Comparison of ENCODE assay signal across 19 mouse cellular contexts in the genomic region with DNA sequence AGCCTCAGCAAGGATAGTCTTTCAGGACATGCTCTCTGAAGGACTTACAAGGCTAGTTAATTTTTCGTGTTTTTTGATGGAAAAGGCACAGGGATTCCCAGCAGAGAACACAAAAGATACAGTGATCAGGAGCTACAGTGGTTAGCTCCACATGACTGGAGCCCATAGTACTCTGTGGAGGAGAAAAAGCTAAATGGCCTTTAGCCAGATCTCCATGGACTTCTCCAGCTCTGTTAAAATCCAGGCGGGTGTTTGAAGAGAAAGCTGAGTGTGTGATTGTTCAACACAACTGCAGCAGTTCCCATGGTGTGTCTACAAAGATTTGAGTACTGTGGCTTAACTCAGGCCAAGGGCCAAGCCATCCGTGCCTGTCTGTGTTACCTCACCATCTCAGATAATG. TPM values are rescaled to one million over a fixed set of nuclear protein-coding genes. Genes with fewer than 3 reads are reported as not detected.
DNase-seq lines count a peak whose midpoint lies in the region; ATAC-seq and TF ChIP-seq lines count a peak whose summit lies in the region.
"Had no signal": no experiment of that assay in that cellular context is flagged by ENCODE, and none has a peak within 500 bp of the region (broad histone marks: within the 10 kb centered on the region; RNA-seq: fewer than 3 reads in every experiment).

No protein-coding gene starts in this region.

- peak overlapping the region; percentile 63 for H3K4me3 ChIP-seq in gastrocnemius, adult 2 months
- H3K4me3 ChIP-seq in hindbrain, postnatal 0 days (ENCODE audit: low read length): no peak overlapping the region
- no peak overlapping the region for H3K4me3 ChIP-seq in hindbrain, embryonic 10.5 days
- H3K4me3 ChIP-seq in myocyte: no peak overlapping the region
- H3K4me3 ChIP-seq: embryonic facial prominence, embryonic 10.5 days; forebrain, embryonic 10.5 days; heart, adult 2 months; heart, embryonic 15.5 days; hindbrain, embryonic 15.5 days; intestine, embryonic 15.5 days had no signal

- H3K27ac ChIP-seq in gastrocnemius, adult 2 months: peak overlapping the region; percentile 63
- H3K27ac ChIP-seq in hindbrain, postnatal 0 days: no peak overlapping the region
- H3K27ac ChIP-seq in hindbrain, embryonic 10.5 days: no peak overlapping the region
- H3K27ac ChIP-seq: embryonic facial prominence, embryonic 10.5 days; forebrain, embryonic 10.5 days; heart, adult 2 months; heart, embryonic 15.5 days; hindbrain, embryonic 15.5 days; intestine, embryonic 15.5 days had no signal

- H3K9me3 ChIP-seq in hindbrain, postnatal 0 days (ENCODE audit: low read length): no peaks in the 10 kb centered on the region
- H3K9me3 ChIP-seq in hindbrain, embryonic 10.5 days: no peaks in the 10 kb centered on the region
- H3K9me3 ChIP-seq: embryonic facial prominence, embryonic 10.5 days; forebrain, embryonic 10.5 days; heart, embryonic 15.5 days; hindbrain, embryonic 15.5 days; intestine, embryonic 15.5 days had no signal

- no peaks in the 10 kb centered on the region for H3K36me3 ChIP-seq in hindbrain, postnatal 0 days (ENCODE audit: insufficient read depth, low read length)
- no peaks in the 10 kb centered on the region for H3K36me3 ChIP-seq in hindbrain, embryonic 10.5 days
- H3K36me3 ChIP-seq in myocyte (ENCODE audit: control insufficient read depth, insufficient read depth): no peaks in the 10 kb centered on the region
- H3K36me3 ChIP-seq: embryonic facial prominence, embryonic 10.5 days; forebrain, embryonic 10.5 days; G1E; heart, embryonic 15.5 days; hindbrain, embryonic 15.5 days; intestine, embryonic 15.5 days had no signal

- H3K4me1 ChIP-seq in hindbrain, postnatal 0 days (ENCODE audit: insufficient read depth, low read length): no peaks in the 10 kb centered on the region
- H3K4me1 ChIP-seq in hindbrain, embryonic 10.5 days (replicated peaks): no peaks in the 10 kb centered on the region
- H3K4me1 ChIP-seq: embryonic facial prominence, embryonic 10.5 days; forebrain, embryonic 10.5 days; heart, embryonic 15.5 days; hindbrain, embryonic 15.5 days; intestine, embryonic 15.5 days had no signal

- peak; percentile 49 for ATAC-seq in hindbrain, postnatal 0 days
- ATAC-seq: intestine, embryonic 15.5 days had no signal

- intact Hi-C loops in gastrocnemius, adult 2 months (cut with DNase I): no loop called here
- intact Hi-C loops in gastrocnemius, postnatal 36 days (cut with DNase I): no loop called here

- H3K79me2 ChIP-seq in myocyte (ENCODE audit: control insufficient read depth, insufficient read depth): no peaks in the 10 kb centered on the region

- TF ChIP-seq POLR2A in brain, embryonic 14.5 days (IDR thresholded peaks at IDR 0.05; ENCODE audit: borderline replicate concordance, extremely low read depth, insufficient read depth, insufficient read length, poor library complexity, severe bottlenecking): no peak
- no peak for TF ChIP-seq POLR2A in myocyte (IDR thresholded peaks at IDR 0.05; ENCODE audit: insufficient read length, low read depth)

- H3K27me3 ChIP-seq in hindbrain, postnatal 0 days (ENCODE audit: insufficient read depth, low read length): no peaks in the 10 kb centered on the region
- no peaks in the 10 kb centered on the region for H3K27me3 ChIP-seq in hindbrain, embryonic 10.5 days (ENCODE audit: insufficient read depth, poor library complexity, severe bottlenecking)
- no peaks in the 10 kb centered on the region for H3K27me3 ChIP-seq in myocyte (ENCODE audit: control insufficient read depth, insufficient read depth, insufficient read length)
- H3K27me3 ChIP-seq: heart, embryonic 15.5 days; hindbrain, embryonic 15.5 days; intestine, embryonic 15.5 days had no signal

- DNase-seq in gastrocnemius, adult 2 months: peak; percentile 18
- DNase-seq in gastrocnemius, postnatal 36 days: no peak
- peak; percentile 20 for DNase-seq in hindbrain, postnatal 0 days (ENCODE audit: low spot score)
- no peak for DNase-seq in hindbrain, embryonic 10.5 days (ENCODE audit: low spot score)
- DNase-seq in brain, embryonic 14.5 days (ENCODE audit: low read depth): peak; percentile 28
- DNase-seq in right cerebral cortex, postnatal 25 days: no peak
- DNase-seq: adrenal gland, adult 8-10 months; cerebellum, adult 11-12 months; cerebellum, adult 9-11 months; kidney, adult 18-20 months had no signal

- no peak overlapping the region for H3K4me2 ChIP-seq in hindbrain, postnatal 0 days (ENCODE audit: low read depth, low read length)
- peak overlapping the region; percentile 28 for H3K4me2 ChIP-seq in myocyte (ENCODE audit: low read depth)
- H3K4me2 ChIP-seq: heart, embryonic 11.5 days; heart, embryonic 15.5 days; hindbrain, embryonic 15.5 days; intestine, embryonic 15.5 days had no signal

- no peak overlapping the region for H3ac ChIP-seq in myocyte (ENCODE audit: control insufficient read depth, insufficient read length)

- WGBS in hindbrain, postnatal 0 days: 55% methylated on average over 3 of the region's 3 CpGs
- 79% methylated on average over 3 of the region's 3 CpGs for WGBS in hindbrain, embryonic 10.5 days

- TF ChIP-seq CTCF in gastrocnemius, adult 2 months (IDR thresholded peaks at IDR 0.05): no peak
- no peak for TF ChIP-seq CTCF in hindbrain, postnatal 0 days (IDR thresholded peaks at IDR 0.05; ENCODE audit: low read depth)
- no peak for TF ChIP-seq CTCF in brain, embryonic 14.5 days (IDR thresholded peaks at IDR 0.05; ENCODE audit: borderline replicate concordance, extremely low read depth, insufficient read depth, insufficient read length)

- no peak overlapping the region for H3K9ac ChIP-seq in hindbrain, postnatal 0 days (replicated peaks; ENCODE audit: low read length)
- H3K9ac ChIP-seq: heart, embryonic 15.5 days; hindbrain, embryonic 15.5 days; intestine, embryonic 15.5 days had no signal

TF ChIP-seq in myocyte, 11 proteins besides CTCF, POLR2A, EP300 and RAD21:
- TF ChIP-seq POLR2AphosphoS2 (IDR thresholded peaks at IDR 0.05; ENCODE audit: insufficient read length, low read depth) (no peak), USF1 (IDR thresholded peaks at IDR 0.05; ENCODE audit: low read depth) (no peak), E2F4 (IDR thresholded peaks at IDR 0.05; ENCODE audit: insufficient read depth) (no peak), REST (IDR thresholded peaks at IDR 0.05; ENCODE audit: insufficient read depth, insufficient read length) (no peak), TCF12 (IDR thresholded peaks at IDR 0.05; ENCODE audit: insufficient read depth, poor library complexity, severe bottlenecking) (no peak), MYOG (IDR thresholded peaks at IDR 0.05; ENCODE audit: control insufficient read depth in 1 of 3, insufficient read depth in 1 of 3, insufficient read length in 2 of 3, low read depth in 2 of 3) (no peak), MYOD1 (IDR thresholded peaks at IDR 0.05; ENCODE audit: control insufficient read depth in 1 of 3, insufficient read length in 2 of 3, low read depth in 2 of 3) (no peak), CEBPB (IDR thresholded peaks at IDR 0.05; ENCODE audit: insufficient read depth, poor library complexity, severe bottlenecking) (no peak), SRF (IDR thresholded peaks at IDR 0.05; ENCODE audit: control insufficient read depth, insufficient read length, low read depth) (no peak), MAX (IDR thresholded peaks at IDR 0.05; ENCODE audit: low read depth) (no peak)
TF ChIP-seq in myocyte: peak in this region for 0.

RNA-seq across cellular contexts. Expression of a gene that starts 57.0 kb away (rescaled TPM):
- total RNA-seq in gastrocnemius, adult 2 months (2021): 10 to 100 TPM; 15.3 to 18.4 TPM
- total RNA-seq in gastrocnemius, postnatal 36 days (2021): 10 to 100 TPM; 12.5 to 17.5 TPM
- total RNA-seq in hindbrain, postnatal 0 days (2014; rRNA removed): 1.3 and 2.3 TPM in 2 replicates
- 0.55 and 1.2 TPM in 2 replicates for polyA plus RNA-seq in hindbrain, postnatal 0 days (2015; fragmentation: Nextera tagmentation; extraction: Ambion mirVana)
- 2.7 and 3.6 TPM in 2 replicates for polyA plus RNA-seq in hindbrain, embryonic 10.5 days (2016; fragmentation: Nextera tagmentation; extraction: Ambion mirVana)
- polyA plus RNA-seq in brain, embryonic 14.5 days (2012; rRNA removed): 5.8 and 6.2 TPM in 2 replicates
- 122 TPM for polyA plus RNA-seq in myocyte (2012; fragmentation: generic; extraction: Trizol)

Comparison
In these comparisons a context has a peak if more than half of its experiments do, and no peak if none do; other contexts are left out.
1. DNase-seq: peak in gastrocnemius, adult 2 months (single experiment), hindbrain, postnatal 0 days (single experiment) and brain, embryonic 14.5 days (single experiment); none in gastrocnemius, postnatal 36 days (0 of 2), hindbrain, embryonic 10.5 days (single experiment) and right cerebral cortex, postnatal 25 days (single experiment).
2. RNA of a gene that starts 57.0 kb away (polyA plus RNA-seq): 122 TPM in myocyte (single experiment); 5.8 to 6.2 TPM in brain, embryonic 14.5 days, 2.7 to 3.6 TPM in hindbrain, embryonic 10.5 days and 0.55 to 1.2 TPM in hindbrain, postnatal 0 days; every median in the first group is over 10 times any median in the second.